Mouse (Mus musculus) thymus, postnatal 14 days (tissue): ENCODE results near the gene 2010315B03Rik.
A peak's percentile ranks its signal among the peaks of the same experiment; 100 is the strongest.
"Not testable (repeated sequence)": the region's sequence is repeated elsewhere in the genome, so short reads cannot be mapped to it uniquely, and the experiment has no call there.

Experiments
- DNase-seq: peaks from one replicate; pipeline ENCODE4 v3.0.0; 2021

Gene 2010315B03Rik

DNA sequence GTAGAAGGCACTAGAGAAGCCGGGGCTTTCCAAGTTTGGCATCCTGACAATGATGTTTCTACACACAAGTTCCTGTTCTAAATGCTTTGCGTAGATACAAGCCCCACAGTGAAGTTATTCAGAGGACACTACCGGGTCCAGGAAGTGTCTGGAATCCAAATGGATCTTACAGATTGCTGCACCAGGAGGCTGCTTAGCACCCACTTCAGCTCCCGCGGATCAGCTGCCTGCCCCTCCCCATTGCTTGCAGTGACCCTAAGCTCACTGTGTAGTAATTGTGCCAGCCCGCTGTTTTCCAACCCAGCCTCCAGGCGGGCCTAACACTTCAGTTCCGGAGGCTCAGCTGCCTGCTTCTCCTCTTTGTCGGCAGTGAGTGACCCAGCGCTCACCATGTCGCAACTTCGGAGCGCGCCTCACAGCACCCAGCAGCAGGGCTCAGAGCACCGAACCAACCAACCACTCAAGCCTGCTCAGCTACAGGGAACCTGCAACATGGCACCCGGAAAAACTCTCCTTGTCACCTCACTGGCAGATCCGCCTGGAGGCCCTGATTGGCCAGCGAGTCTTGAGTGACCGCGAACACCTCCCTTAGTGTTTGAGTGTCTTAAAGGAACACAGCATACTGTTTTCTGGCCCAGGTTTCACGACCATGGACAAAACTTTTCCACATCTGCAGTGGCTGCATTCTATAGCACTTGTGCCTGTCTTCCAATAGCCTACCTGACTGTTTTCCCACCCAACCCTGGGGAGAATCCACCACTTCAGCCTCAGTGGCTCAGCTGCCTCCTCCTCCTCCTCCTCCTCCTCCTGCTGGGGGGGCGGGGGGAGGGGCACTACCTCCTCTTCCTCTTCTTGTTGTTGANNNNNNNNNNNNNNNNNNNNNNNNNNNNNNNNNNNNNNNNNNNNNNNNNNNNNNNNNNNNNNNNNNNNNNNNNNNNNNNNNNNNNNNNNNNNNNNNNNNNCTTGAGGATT lies at the start of gene 2010315B03Rik:
Gene 2010315B03Rik (minus strand): TSS at position 526 of the 972 bp plus-strand sequence.
- peak; percentile 85 for DNase-seq

DNA sequence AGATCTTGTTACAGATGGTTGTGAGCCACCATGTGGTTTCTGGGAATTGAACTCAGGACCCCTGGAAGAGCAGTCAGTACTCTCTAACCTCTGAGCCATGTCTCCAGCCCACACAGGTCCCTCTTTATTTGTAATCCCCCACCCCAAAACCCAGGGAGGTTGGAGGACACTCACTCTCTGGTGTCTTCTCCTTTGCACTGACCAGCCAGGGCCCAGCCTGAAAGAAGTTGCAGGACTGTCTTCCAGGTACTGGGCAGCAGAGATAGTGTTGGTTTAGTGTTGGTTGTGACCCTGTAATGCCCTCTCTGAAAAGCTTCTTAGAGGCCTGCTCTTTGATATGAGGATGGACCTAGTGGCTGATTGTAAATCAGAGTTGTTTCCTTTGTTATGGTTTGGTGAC lies 994 bp downstream of the 2010315B03Rik start:
- no peak for DNase-seq

DNA sequence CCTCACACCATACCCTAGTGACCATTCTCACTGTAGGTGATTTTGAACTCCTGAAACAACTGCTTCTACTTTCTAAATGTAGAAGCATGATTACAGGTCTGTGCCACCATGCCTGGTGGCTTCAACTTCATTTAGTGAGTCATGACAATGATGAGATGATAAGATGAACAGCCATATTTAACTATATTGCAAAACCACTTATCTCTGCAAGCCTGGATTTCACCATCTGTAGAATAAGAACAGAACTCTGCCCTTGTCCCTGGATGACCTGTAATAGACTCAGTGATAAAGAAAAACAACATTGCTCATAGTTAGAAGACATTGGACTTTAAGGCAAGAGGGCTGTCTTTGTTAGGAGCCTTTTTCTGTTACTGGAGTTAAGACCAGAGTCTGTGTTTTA lies 24.2 kb downstream of the 2010315B03Rik start:
- no peak for DNase-seq

DNA sequence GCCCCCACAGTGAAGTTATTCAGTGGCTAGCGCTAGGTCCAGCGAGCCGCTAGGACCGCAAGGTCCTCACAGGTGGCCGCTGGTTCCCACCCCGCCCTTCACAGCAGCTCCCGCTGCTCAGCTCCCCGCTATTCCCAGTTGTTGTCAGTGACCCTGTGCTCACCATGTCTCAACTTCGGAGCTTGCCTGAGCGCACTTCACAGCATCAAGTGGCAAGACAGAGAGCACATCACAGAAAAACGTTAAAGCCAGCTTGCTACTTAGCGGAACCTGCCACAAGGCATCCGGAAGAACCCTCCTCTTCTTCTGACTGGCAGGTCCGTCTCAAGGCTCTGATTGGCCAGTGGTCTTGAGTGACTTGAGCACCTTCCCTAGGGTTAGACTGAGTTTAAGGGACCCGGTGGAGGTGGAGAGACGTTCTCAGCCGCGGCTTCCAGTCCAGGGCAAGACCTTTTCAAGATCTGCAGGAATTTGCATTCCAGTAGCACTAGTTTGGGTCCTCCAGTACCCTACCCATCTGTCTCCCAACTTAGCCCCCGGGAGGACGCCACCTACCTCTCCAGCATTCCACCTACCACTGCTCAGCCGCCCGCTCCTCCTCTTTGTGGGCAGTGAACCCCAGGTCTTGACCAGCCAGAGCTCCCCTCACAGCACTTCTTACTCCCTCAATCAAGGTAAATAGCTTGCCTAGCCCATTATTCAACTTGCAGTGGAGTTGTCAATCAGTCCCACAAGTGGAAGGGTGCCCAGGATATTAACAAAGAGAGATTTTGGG lies 30.4 kb downstream of the 2010315B03Rik start:
- peak; percentile 86 for DNase-seq

DNA sequence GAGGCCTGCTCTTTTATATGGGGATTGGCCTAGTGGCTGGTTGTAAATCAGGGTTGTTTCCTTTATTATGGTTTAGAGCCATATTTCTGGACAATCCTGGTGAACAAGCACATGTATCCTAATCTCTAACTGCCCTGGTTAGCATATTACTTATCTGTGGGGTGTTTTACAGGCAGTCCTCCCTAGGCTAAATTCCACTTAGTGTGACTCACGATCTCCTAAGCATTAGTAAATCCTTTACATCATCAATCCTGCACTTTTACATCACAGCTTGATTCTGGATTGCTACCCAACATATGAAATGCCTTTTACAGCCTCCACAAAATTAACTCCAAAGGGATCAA lies 31.1 kb downstream of the 2010315B03Rik start:
- DNase-seq: no peak

DNA sequence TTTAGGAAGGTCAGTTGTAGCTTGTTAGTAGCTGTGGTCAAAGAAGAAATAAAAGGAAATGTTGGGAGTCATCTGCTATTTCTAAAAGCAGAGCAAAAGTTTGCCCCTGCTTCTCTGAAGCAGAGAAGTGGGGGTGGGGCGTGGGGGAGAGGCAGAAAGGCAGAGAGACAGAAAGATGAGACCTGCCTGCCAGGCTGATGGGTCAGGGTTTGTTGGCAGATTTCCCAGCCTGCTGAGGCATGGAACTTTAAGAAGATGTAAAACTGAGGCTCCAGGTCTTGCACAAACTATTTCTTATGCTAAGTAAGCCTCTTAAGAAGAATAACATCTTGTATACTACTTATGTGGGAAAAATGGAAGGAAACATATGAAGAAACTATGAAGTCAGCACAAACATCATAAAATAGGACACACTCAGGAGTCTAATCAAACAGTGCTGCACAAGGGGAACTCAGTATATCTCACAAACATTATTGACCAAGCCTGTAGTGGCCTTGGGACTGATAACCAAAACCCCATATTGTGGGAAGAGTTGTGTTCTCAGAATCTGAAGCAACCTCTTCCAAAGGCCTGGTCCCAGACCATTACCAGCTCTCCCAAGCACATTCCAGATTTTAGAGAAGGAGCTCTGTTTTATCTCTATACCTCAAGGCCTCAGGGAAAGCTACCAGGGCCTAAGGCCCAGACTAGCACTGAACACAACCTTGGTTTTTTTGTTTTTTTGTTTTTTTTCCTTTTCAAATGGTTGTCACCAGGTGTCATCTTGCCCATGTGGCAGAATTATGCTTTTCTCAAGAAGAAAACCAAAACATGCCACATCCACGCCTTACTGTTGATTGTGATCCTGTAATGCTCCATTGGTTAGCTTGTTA lies 31.7 kb downstream of the 2010315B03Rik start:
- DNase-seq: no peak

DNA sequence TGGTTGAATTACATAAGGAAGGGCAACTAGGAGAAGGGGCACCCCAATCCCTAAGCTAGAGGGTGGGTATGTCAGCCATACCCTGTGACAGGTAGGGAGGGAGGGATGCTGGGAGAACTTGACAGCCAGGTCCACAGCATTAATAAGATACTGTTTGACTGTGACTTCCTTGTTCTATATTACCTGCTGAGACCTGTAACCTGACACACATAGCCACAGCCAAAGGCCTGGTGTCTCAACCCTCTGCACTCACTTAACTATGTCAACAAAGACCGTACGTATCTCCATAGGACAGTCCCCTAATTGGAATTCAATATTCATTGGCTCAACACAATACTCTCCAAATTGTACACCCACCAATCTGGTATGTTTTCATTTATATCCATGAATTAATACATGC lies 33.2 kb downstream of the 2010315B03Rik start:
- no peak for DNase-seq

DNA sequence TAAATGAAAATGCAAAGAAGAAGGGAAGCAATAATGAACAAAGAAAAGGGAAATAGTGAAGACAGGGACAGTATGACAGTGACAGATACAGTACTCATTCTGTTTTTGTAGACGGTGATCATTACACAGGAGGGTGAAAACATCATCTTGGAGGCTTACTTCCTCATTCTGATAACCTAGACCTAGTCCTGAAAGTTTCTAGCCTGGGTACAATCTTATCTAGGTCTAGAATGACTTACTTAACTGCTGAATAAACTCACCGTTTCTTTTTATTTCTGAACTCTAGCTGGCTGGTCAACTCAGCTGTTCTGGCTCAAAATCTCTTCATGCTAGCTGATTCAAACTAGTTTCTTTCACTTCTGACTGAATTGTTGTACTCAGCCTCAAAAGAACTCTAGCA lies 37.4 kb downstream of the 2010315B03Rik start:
- no peak for DNase-seq

DNA sequence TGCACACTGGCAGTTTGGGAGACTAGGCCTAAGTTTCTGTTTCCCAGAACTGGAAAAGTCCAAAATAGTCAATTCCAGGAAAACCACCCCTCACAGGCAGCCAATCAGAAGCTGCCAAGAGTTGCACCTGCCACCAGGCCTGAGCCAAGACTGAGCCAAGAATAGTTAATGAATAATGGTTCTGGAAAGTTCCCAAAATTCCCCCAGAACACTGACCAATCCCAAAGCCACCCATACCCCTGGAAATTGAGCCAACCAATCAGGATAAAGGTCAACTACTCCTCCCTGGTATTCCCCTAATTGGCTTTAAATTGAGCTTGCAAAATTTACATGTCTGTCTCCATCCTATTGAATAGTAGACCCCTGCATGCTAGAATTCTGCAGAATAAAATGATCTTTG lies 39.3 kb downstream of the 2010315B03Rik start:
- no peak for DNase-seq

DNA sequence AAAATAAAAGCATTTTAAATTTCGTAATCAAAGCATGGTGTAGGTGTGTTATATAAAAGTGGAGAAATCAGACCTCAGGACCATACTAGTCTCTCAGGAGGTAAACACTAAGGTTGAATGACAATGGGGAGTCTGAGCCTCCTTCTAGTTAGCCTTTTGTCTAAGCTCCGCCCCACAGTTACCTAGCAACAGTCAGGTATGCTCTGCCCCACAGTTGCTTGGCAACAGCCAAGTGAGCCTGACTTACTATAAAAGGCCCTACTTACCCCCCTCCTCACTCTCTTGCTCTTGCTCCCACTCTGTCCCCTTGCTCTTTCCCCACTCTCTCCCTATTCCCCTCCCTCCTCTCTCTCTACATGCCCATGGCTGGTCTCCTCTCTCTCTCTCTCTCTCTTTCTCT lies 44.6 kb downstream of the 2010315B03Rik start:
- DNase-seq: no peak

DNA sequence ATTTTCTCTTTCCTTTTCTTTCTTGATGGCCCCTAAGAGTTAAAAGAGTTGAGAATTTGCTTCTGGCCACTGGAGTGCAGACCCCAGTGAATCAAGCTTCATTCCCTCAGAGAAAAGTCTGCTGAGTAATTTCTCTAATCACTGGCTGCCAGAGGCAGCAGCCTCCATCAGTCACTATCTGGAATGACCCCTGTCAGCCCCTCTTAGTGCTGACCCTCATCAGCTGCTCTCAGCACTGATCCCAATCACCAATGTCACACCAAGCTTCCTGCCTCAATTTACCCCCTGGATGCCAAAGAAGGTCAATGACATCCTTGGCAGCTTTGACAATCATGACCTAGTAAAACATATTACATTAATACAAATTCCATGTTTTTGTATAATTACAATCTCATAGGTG lies 45.0 kb downstream of the 2010315B03Rik start:
- DNase-seq: no peak

DNA sequence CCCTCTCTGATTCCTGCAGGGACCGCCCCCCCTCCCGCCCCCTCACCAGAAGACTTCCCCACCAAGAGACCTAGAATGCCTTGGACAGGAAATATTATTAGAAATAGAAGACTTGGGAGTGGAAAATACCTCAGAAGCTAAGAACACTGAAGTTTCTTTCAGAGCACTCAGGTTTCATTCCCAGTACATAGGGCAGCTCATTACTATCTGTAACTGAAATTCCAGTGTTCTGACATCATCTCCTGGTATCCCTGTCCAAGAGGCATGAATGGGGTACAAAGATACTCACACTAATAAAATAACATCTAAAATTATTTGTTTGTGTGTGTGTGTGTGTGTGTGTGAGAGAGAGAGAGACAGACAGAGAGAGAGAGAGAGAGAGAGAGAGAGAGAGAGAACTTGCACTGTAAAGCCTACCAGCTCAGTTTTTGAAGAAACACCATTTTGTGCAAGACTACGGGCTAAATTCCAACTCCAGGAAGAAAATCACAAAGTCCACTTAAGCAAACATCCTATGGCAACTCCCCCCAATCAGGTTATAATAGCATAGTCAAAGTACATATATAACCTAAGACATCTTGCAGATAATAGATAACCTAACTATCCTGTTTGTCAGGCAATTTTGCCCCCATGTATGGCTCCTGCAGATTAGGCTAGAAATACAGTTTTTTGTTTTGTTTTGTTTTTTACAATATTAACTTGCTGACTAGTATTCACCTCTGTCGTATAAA lies 49.3 kb downstream of the 2010315B03Rik start:
- no peak for DNase-seq

DNA sequence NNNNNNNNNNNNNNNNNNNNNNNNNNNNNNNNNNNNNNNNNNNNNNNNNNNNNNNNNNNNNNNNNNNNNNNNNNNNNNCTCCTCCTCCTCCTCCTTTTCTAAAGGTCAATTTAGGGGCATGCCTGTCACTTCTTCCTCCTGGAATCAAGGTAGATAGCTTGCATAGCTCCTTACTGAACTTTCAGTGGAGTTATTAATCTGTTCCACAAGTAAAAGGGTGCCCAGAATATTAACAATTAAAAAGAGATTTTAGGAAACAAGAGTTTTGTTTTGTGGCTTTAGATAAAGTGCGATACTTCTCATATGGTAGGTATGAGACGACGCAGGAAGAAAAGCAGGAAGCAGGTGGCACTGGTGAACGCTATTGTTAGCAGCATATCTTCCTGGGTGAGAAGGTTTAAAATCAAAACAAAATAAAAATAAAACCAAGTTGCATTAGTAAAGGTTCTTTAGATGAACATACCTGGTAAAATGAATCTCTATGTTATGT lies 54.4 kb downstream of the 2010315B03Rik start:
- no peak for DNase-seq

DNA sequence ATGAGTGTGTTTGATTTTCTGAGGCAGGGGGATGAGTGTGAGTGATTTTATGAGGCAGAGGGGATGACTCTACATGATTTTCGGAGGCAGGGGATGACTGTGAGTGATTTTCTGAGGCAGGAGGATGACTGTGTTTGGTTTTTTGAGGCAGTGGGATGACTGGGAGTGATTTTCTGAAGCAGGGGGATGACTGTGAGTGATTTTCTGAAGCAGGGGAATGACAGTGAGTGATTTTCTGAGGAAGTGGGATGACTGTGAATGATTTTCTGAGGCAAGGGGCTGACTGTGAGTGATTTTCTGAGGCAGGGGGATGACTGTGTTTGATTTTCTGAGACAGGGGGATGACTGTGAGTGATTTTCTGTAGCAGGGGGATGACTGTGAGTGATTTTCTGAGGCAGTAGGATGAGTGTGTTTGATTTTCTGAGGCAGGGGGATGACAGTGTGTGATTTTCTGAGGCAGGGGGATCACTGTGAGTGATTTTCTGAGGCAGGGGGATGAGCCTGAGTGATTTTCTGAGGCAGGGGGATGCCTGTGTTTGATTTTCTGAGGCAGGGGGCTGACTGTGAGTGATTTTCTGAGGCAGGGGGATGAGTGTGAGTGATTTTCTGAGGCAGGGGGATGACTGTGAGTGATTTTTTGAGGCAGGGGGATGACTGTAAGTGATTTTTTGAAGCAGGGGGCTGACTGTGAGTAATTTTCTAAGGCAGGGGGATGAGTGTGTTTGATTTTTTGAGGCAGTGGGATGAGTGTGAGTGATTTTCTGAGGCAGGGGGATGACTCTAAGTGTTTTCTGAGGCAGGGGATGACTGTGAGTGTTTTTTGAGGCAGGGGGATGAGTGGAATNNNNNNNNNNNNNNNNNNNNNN lies 55.1 kb downstream of the 2010315B03Rik start:
- DNase-seq: peak; percentile 35

DNA sequence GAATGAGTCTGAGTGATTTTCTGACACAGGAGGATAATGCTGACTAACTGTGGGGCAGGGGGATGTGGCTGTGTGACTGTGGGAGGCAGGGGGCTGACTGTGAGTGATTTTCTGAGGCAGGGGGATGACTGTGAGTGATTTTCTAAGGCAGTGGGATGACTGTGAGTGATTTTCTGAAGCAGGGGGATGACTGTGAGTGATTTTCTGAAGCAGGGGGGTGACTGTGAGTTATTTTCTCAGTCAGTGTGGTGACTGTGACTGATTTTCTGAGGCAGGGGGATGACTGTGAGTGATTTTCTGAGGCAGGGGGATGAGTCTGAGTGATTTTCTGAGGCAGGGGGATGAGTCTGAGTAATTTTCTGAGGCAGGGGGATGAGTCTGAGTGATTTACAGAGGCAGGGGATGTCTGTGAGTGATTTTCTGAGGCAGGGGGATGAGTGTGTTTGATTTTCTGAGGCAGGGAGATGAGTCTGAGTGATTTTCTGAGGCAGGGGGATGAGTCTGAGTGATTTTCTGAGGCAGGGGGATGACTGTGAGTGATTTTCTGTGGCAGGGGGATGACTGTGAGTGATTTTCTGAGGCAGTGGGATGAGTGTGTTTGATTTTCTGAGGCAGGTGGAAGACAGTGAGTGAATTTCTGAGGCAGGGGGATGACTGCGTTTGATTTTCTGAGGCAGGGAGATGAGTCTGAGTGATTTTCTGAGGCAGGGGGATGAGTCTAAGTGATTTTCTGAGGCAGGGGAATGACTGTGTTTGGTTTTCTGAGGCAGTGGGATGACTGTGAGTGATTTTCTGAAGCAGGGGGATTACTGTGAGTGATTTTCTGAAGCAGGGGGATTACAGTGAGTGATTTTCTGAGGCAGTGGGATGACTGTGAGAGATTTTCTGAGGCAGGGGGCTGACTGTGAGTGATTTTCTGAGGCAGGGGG lies 56.0 kb downstream of the 2010315B03Rik start:
- not testable (repeated sequence) for DNase-seq

DNA sequence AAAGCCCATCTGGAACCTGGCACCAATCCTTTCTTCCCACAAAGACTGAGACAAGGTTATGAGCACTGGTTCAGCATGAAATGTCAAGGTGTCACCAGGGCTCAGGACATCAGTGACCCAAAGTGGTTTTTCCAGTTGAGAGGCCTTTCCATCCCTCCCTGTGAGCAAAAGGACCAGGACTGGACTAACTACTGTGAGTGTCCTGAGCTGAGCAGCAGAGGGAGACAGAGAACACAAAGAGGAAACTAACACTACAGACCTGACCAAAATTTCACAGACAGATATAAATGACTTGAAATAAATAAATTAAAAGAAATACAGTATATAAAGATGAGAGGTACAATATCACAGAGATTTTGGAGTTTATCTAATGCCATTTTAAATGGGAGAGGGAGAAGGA lies 61.1 kb downstream of the 2010315B03Rik start:
- DNase-seq: no peak
